Mouse (Mus musculus): ENCODE data around the gene 1700001J03Rik.
A peak's percentile ranks its signal among the peaks of the same experiment; 100 is the strongest.
"Not testable (repeated sequence)": the region's sequence is repeated elsewhere in the genome, so short reads cannot be mapped to it uniquely, and the experiment has no call there.

Gene 1700001J03Rik

DNA sequence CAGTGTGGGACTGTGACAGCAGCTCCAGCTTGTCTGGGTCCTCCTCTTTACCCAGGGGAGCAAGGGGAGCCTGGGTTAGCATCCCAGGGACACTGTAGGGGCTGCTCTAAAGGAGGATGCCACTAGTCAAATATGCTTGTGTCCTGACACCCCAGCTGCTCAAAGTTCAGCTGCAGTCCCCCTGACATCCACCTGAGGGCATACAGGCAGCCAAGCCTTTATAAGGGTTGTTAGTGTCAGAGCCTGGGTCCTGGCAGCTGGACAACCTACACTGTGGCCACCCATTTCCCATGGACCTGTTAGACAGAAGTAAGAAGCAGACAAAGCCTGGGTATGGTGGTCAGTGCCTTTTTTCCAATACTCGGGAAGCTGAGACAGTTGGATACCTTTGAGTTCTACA, 3.0 kb upstream of the 1700001J03Rik start:
- DNase-seq (ENCODE audit: low read depth) = no peak

DNA sequence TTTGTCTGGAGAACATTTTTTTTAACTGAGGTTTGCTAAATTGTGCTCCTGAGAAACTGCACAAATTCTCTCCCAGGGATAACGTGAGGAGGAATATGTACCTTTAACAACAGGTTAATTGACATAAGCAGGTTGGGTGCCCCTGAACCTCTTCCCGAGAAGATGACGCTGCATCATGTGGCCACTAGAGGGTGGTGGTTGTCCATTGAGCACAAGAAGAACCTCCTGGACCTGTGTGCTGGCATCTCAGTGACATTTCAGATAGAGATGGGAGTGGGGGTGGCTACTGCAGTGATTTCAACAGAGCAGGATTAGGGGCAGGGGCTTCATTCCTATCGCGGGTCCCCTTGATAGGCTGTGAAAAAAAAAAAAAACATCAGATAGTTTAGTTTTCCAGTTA, 2.3 kb upstream of the 1700001J03Rik start:
- peak; percentile 67 for DNase-seq (ENCODE audit: low read depth)

DNA sequence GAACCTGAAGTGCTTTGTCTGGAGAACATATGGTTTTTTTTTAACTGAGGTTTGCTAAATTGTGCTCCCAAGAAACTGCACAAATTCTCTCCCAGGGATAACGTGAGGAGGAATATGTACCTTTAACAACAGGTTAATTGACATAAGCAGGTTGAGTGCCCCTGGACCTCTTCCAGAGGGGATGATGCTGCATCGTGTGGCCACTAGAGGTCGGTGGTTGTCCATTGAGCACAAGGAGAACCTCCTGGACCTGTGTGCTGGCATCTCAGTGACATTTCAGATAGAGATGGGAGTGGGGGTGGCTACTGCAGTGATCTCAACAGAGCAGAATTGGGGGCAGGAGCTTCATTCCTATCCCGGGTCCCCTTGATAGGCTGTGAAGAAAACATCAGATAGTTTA, 12.4 kb downstream of the 1700001J03Rik start:
- DNase-seq (ENCODE audit: low read depth) = peak; percentile 13

DNA sequence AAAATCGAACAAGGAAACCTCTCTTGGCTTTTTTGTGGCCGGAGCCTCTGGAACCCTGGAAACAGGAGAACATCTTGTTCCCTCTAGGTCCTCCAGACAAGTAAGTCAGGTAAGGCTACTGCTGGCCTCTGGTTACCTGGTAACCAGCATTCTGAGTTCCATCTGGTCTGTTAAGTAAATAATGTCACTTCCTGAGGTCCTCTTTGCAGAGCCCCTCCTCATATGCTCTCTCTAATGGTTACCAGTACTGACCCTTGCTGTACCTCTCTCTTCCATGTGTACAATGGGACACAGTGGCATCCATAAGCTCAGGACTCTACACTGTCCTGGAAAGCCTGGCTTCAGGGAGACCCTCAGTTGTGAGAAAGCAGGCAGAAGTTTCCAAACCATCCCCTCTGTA, 14.5 kb downstream of the 1700001J03Rik start, which contains the start of gene Gm6309:
TSS of gene Gm6309 (minus strand) at position 101 of the 400 bp plus-strand sequence.
- not testable (repeated sequence) for DNase-seq (ENCODE audit: low read depth)

DNA sequence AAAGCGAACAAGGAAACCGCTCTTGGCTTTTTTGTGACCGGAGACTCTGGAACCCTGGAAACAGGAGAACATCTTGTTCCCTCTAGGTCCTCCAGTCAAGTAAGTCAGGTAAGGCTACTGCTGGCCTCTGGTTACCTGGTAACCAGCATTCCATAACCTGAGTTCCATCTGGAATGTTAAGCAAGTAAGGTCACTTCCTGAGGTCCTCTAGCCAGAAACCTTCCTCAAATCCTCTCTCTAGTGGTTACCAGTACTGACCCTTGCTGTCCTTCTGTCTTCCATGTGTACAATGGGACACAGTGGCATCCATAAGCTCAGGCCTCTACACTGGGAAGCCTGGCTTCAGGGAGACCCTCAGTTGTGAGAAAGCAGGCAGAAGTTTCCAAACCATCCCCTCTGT, 24.7 kb downstream of the 1700001J03Rik start, which contains the start of gene Gm5565:
TSS of gene Gm5565 (minus strand) at position 101 of the 400 bp plus-strand sequence.
- DNase-seq (ENCODE audit: low read depth) = not testable (repeated sequence)

DNA sequence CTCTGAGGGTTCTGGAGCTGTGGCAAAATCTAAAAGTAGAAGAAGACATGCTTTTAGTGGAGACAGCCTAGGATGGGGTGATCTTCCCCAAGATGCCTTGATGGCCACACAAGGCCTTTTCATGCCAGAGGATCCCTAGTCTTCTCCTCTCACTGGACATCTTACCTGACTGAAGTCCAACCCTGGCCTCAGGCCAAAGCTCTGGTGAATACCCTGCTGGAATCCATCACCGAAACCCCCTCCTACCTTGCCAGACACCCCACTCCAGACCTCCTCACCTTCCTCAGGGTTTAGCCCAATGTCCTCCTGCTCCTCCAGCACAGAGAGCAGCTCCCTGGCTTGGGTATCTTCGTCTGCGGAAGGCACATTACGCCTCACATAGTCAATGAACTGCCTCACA, 26.8 kb downstream of the 1700001J03Rik start:
- DNase-seq (ENCODE audit: low read depth) = not testable (repeated sequence)

DNA sequence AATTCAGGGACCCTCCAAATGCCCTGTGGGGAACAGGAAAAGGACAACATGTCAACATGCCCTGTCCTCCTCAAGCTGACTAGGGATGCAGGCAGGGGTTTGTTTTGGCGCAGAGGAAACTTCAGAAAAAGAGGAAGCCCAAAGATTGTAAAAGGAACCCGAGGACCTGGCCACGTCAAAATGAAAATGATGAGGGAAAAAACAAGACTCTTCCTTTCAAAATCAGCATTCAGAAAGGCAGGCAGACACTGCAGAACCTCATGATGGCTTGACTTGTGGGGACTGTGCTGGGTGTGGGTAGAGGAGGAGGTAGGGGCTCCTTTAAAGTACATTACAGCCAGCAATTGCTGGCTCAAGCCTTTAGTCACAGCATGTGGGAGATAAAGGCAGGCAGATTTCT, 34.6 kb downstream of the 1700001J03Rik start:
- DNase-seq (ENCODE audit: low read depth) = no peak

DNA sequence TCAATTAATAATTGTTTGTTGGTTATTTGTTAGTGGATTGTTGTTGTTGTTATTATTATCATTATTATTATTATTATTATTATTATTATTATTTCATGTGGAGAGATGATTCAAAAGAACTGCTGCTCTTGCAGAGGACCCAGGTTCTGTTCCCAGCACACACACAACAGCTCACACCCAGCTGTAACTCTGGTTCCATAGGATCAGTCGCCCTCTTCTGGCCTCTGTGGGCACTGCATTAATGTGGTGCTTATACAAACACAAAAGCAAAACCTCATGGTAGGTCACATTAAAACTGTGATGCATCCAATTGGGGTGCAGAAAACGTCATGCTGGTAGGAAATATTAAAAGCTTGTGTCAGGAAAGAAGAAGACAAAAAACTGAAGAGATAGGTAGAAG, 37.2 kb downstream of the 1700001J03Rik start:
- DNase-seq (ENCODE audit: low read depth) = peak; percentile 10
